Mouse (Mus musculus) c-Kit-positive CD71-negative TER-119-negative erythroid progenitor cells, embryonic 14.5 days (primary cell): ENCODE results near the gene Tfcp2.

Source experiments
- DNase-seq: peaks from one replicate; pipeline ENCODE4 v3.0.0-alpha.2; 2013; ENCODE audit warnings: low read depth

Gene Tfcp2

GRCm38 (mm10) chr15:100551326-100552307 lies at the start of gene Tfcp2:
Gene Tfcp2, minus strand, starts transcription at chr15:100552008.
- peak; percentile 93 for DNase-seq

GRCm38 (mm10) chr15:100600696-100601272 lies 49.0 kb upstream of the Tfcp2 start:
- no peak for DNase-seq

DNA sequence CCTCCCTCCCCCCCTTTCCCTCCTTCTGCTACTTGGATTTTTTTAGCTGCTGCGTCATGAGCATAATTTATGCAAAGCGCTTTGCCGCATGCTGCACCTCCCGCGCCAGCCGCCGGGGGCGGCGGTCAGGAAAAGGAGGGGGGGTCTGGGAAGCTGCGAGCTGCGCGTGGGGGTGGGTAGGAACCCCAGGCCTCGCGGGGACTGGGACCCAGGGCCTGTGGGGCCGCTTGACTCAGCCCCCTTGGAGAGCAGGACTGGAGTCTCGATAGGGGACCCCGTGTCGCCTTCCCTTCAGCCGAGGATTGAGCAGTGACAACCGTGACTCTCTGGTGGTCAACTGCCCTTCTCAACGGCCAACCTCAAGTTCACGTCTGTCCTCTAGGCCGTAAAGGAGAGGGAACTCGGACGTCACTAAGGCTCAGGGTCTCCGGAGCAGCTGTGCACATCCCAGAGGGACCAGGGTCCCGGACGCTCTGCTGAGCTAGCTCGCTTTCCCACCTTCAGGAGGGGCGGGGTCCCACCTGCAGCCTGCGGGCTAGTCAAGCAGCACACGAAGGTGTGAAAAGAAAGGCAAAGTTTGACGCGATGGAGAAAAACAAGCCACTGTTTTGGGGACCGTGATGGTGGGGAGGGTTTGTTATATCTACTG lies 48.4 kb upstream of the Tfcp2 start:
- DNase-seq, result no peak

- DNase-seq, result no peak
These were observed 47.7 kb upstream of the Tfcp2 start, which contains the start of gene Pou6f1 for GRCm38 (mm10) chr15:100599276-100600046. Gene Pou6f1, minus strand, starts transcription at chr15:100599984.

DNA sequence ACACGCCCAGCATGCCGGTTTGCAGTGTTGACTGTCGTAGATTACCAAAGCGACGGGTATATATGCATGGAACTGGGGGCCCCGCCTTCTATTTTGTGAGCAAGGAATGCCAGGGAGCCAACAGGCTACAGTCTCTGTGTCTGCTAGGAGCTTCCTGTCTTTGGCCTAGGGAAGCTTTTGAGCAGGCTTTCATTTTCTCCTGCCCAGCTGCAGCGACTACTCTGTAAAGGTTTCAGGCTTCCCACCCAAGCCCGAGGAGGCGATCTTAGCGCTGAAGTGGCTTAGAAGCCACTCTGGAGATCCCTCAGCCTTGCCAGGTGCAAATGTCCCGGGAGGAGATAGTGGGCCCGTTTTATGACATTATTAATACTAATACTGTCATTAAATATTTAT lies 47.1 kb upstream of the Tfcp2 start:
- DNase-seq, result no peak

DNA sequence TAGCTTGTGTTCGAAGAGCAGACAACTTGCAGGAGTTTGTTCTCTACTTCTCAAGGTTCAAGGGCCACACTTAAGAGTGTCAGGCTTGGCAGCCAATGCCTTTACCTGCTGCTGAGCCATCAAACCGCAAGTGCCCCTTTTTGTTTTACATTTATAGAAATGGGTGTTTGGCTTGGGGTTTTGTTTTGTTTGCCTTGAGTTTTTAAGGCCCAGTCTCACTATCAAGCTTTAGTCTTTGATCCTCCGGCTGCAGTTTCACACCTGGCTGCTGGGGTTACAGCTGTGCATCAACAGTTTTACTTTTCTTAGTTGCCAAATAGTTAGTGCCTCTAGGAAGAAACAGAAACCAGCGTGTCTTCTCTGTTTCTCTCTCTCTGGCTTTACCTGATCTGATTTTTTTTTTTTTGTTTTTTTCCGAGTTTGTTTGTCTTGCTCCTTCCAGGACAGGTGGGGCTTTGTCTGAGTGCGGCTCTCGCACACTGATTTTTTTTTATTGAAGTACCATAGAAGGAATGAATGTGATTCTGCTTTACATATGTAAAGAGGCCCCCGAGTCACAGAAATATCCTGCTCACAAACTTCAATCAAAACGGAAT lies 46.6 kb upstream of the Tfcp2 start:
- DNase-seq, result no peak

- DNase-seq, result no peak
These were observed 41.0 kb upstream of the Tfcp2 start for GRCm38 (mm10) chr15:100592817-100593216.

- no peak for DNase-seq
These were observed 38.6 kb upstream of the Tfcp2 start for GRCm38 (mm10) chr15:100590436-100590835.

GRCm38 (mm10) chr15:100588297-100588696 lies 36.5 kb upstream of the Tfcp2 start:
- no peak for DNase-seq

DNA sequence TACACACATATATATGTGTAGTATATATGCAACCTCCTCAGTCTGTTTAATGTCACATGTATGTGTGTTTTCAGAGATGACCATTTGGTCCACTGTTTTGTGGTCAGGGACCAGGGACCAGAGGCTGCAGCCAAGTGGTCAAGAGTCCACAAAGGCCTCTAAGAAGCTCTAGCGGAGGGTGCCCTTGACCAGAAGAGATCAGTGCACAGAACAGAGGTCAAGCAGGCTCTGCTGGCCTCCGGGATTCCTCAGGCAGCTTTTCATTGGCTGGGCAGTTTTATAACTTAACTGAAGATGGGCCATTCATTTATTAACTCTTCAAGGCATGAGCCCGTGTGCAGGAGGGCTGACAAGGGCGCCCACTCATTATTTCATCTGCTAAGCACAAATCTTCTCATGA lies 35.4 kb upstream of the Tfcp2 start:
- DNase-seq, result no peak

GRCm38 (mm10) chr15:100585931-100586330 lies 34.1 kb upstream of the Tfcp2 start:
- no peak for DNase-seq

DNA sequence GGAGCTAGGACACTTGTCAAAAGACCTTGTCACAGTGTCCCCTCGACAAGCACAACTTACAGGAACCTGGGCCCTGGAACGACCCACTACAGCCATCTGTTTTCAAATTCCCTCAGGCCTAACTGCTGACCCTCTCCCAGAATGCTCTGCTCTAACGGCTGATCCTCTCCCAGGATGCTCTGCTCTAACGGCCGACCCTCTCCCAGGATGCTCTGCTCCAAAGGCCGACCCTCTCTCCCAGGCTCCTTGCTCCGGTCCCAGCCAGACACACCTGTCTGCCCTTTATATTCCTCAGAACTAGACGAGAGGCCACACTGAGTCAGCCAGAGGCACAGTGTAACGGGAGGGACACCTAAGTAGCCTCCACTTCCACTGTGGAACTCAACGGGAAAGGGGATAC lies 28.3 kb upstream of the Tfcp2 start:
- DNase-seq, result no peak

- no peak for DNase-seq
These were observed 26.2 kb upstream of the Tfcp2 start for GRCm38 (mm10) chr15:100577972-100578371.

DNA sequence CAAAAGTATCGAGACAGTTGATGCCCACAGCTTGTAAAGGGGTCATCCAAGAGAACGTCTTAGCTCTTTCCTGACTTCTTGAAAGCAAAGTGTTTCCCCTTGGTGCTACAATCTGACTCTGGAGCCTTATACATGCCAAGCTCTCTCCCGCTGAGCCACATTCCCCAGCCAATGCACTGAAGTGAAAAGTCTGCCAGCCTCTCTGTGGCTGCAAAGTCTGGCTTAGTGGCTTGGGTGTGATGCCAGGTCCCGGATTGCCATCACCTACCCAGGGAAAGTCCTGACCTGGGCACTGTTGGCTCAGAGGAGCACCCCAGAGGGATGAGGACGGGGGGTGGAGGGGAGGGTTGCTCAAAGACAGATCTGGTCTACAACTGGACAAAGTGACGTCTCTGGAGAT lies 25.0 kb upstream of the Tfcp2 start:
- no peak for DNase-seq

DNA sequence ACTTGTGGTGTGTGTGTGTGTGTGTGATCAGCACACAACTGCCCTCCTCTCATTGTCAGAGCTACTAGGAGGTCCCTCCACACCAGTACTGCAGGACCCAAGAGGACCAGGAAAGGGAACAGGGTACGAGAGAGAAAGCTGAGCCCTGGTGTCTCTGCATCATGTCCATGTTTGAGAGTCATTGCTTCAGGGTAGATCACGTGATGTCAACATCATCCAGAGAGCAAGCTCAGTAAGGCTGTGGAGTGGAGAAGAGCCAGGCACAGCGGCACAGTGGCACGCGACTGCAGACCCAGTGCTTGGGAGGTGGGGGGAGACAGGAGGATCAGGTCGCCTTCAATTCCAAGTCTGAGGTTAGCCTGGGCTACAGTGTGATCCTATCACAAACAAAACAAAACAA lies 24.6 kb upstream of the Tfcp2 start:
- no peak for DNase-seq

- DNase-seq, result no peak
These were observed 23.6 kb upstream of the Tfcp2 start for GRCm38 (mm10) chr15:100575366-100575765.

DNA sequence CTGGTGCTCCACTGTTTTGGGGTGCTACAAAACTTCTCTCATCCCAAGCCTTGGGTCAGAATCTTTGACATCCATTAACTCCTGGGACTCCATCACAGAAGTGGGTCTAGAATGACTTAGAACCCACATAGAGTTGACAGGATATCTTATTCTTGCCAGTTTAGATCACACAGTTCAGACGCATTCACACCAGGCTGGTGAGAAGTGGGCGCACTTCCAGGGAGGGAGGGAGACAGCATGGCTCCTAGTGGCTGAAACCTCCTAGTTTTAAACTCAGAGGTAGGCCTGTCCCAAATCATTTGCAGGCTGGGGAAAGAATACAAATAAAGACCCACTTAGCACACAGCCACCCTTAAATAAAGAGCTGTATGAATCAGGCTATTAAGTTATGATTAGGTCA lies 22.6 kb upstream of the Tfcp2 start:
- no peak for DNase-seq

GRCm38 (mm10) chr15:100573946-100574345 lies 22.1 kb upstream of the Tfcp2 start:
- DNase-seq, result no peak

- DNase-seq, result no peak
These were observed 17.4 kb upstream of the Tfcp2 start for GRCm38 (mm10) chr15:100569239-100569638.

DNA sequence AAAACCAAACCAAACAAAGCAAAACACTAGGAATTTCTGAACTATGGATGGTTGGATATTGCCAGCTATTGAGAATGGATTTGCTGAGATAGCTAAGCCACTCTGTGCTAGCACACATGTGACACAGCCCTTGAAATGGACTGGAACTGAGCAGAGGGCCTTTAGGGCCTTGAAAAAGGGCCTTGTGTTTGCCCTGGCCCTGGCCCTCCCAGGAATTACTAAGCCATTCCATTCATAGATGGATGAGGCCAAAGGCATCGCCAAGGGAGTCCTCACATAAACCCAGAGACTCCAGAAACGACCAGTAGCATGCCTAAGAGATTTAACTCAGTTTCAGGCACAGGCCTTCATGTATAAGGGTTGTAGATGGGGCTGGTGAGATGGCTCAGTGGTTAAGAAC lies 14.7 kb upstream of the Tfcp2 start:
- no peak for DNase-seq

DNA sequence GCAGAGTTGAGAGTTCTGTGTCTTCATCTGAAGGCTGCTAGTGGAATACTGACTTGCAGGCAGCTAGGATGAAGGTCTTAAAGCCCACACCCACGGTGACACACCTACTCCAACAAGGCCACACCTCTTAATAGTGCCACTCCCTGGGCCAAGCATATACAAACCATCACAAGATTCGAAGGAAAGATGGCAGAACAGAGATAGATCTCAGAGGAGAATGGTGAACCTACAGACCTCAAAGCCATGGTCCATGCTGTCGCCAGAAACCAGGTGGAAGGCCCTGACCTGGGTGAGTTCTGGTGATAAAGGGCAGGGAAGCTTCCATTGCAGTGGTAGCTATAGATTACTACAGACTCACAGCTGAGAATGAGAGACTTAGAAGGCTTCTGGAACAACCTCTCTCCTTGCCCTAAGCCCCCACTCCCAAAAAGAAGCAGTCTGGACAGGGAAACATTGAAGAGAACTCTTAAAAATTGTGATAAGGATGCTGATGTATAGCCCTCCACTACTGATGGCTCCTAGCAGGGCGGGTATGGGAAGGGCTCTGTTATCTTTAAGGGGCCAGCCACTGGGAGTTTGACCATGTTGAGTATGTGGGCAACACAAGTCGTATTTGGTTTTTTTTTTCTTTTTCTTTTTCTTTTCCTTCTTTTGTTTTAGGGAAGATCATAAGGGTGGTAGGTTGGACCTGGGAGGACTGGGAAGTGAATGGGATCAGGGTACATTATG lies 6.1 kb upstream of the Tfcp2 start:
- no peak for DNase-seq
